Mouse (Mus musculus) stomach, postnatal 0 days (tissue): Measurements from ENCODE around the gene Lpar3.

Source experiments
- CTCF ChIP-seq: IDR thresholded peaks from 2 replicates; pipeline ENCODE4 v1.5.1; 2016; ENCODE audit warnings: antibody characterized with exemption, low read depth, mild to moderate bottlenecking, moderate library complexity
- EP300 ChIP-seq: optimal IDR thresholded peaks from 2 replicates; pipeline ENCODE3; 2016; ENCODE audit warnings: antibody characterized with exemption

GRCm38 (mm10) chr3:146196780-146197743, 23.7 kb upstream of the Lpar3 start:
- TF ChIP-seq CTCF (no peak), EP300 (no peak)
